Mouse (Mus musculus): Measurements from ENCODE around the gene Metap2.

GRCm38 (mm10) chr10:93916778-93917177 lies 19.9 kb upstream of the Metap2 start:
- no peak for TF ChIP-seq POLR2A (IDR thresholded peaks at IDR 0.05; ENCODE audit: extremely low read depth, insufficient read depth, low read length)
- TF ChIP-seq CTCF (IDR thresholded peaks at IDR 0.05; ENCODE audit: extremely low read depth, insufficient read depth, low read length): no peak
